Mouse (Mus musculus): ENCODE measurements around the gene Plch2. TPM values are rescaled to one million over a fixed set of nuclear protein-coding genes. Genes with fewer than 3 reads are reported as not detected.
A peak's percentile ranks its signal among the peaks of the same experiment; 100 is the strongest.
"Not testable (repeated sequence)": the region's sequence is repeated elsewhere in the genome, so short reads cannot be mapped to it uniquely, and the experiment has no call there.

Gene Plch2
- total RNA-seq (2021): not detected

GRCm38 (mm10) chr4:155056724-155057123, at the start of gene Plch2:
Plch2 (minus strand) TSS chr4:155056784.
- intact Hi-C loops (cut with DNase I): no loop called here

GRCm38 (mm10) chr4:155098572-155098971, 42.0 kb upstream of the Plch2 start:
- intact Hi-C loops (cut with DNase I): no loop called here
- no peak for DNase-seq

More at GRCm38 (mm10) chr4:155056724-155057123, at the start of gene Plch2:
- no peak for DNase-seq

GRCm38 (mm10) chr4:155097452-155097851, 40.9 kb upstream of the Plch2 start:
- intact Hi-C loops (cut with DNase I): no loop called here
- no peak for DNase-seq

GRCm38 (mm10) chr4:155095967-155096366, 39.4 kb upstream of the Plch2 start:
- intact Hi-C loops (cut with DNase I): loop anchor here (1.0 to 2.0 kb wide), 4 partner anchors 33 to 212 kb away; partner anchors contain the start of gene Faap20
- no peak for DNase-seq

GRCm38 (mm10) chr4:155095238-155095900, 38.8 kb upstream of the Plch2 start:
- peak; percentile 83 to 86 for DNase-seq
- intact Hi-C loops (cut with DNase I): loop anchor here (1.0 to 2.0 kb wide), 4 partner anchors 33 to 213 kb away; partner anchors contain the start of gene Faap20

- DNase-seq: peak; percentile 51 to 64
- intact Hi-C loops (cut with DNase I): loop anchor here (2.0 kb wide), 1 partner anchor 34 kb away; no protein-coding TSS in a partner anchor
Measured at GRCm38 (mm10) chr4:155094565-155094964, 38.0 kb upstream of the Plch2 start.

GRCm38 (mm10) chr4:155093431-155094149, 37.0 kb upstream of the Plch2 start:
- intact Hi-C loops (cut with DNase I): loop anchor here (2.0 kb wide), 1 partner anchor 35 kb away; no protein-coding TSS in a partner anchor
- DNase-seq: no peak

- intact Hi-C loops (cut with DNase I): no loop called here
- DNase-seq: no peak
Measured at GRCm38 (mm10) chr4:155092718-155093430, 36.3 kb upstream of the Plch2 start.

- DNase-seq: no peak
- intact Hi-C loops (cut with DNase I): no loop called here
Measured at GRCm38 (mm10) chr4:155090688-155091449, 34.3 kb upstream of the Plch2 start.

GRCm38 (mm10) chr4:155090147-155090546, 33.6 kb upstream of the Plch2 start:
- no peak for DNase-seq
- intact Hi-C loops (cut with DNase I): no loop called here

GRCm38 (mm10) chr4:155089241-155089640, 32.7 kb upstream of the Plch2 start:
- intact Hi-C loops (cut with DNase I): no loop called here
- no peak for DNase-seq

- intact Hi-C loops (cut with DNase I): no loop called here
Measured at GRCm38 (mm10) chr4:155086108-155087024, 29.8 kb upstream of the Plch2 start, which contains the start of the genes Rer1 and Morn1. Rer1 (minus strand) TSS chr4:155086382. Morn1 (plus strand) TSS chr4:155086577.

GRCm38 (mm10) chr4:155085206-155086107, 28.9 kb upstream of the Plch2 start:
- no peak for DNase-seq
- intact Hi-C loops (cut with DNase I): no loop called here

More at GRCm38 (mm10) chr4:155086108-155087024, 29.8 kb upstream of the Plch2 start, which contains the start of the genes Rer1 and Morn1:
- DNase-seq: peak; percentile 99 to 100

- no peak for DNase-seq
- intact Hi-C loops (cut with DNase I): no loop called here
Measured at GRCm38 (mm10) chr4:155084351-155084750, 27.8 kb upstream of the Plch2 start.

GRCm38 (mm10) chr4:155083553-155083952, 27.0 kb upstream of the Plch2 start:
- DNase-seq: no peak
- intact Hi-C loops (cut with DNase I): no loop called here

GRCm38 (mm10) chr4:155079666-155080065, 23.1 kb upstream of the Plch2 start:
- no peak for DNase-seq

GRCm38 (mm10) chr4:155078808-155079207, 22.2 kb upstream of the Plch2 start:
- DNase-seq; intact Hi-C loops (cut with DNase I): not testable (repeated sequence)

More at GRCm38 (mm10) chr4:155079666-155080065, 23.1 kb upstream of the Plch2 start:
- intact Hi-C loops (cut with DNase I): no loop called here

GRCm38 (mm10) chr4:155076677-155077076, 20.1 kb upstream of the Plch2 start:
- intact Hi-C loops (cut with DNase I): no loop called here
- no peak for DNase-seq
